Mouse (Mus musculus): ENCODE measurements around the gene Iqgap2.

Gene Iqgap2

GRCm38 (mm10) chr13:95891491-95891925 lies at the start of gene Iqgap2:
Gene Iqgap2 (minus strand): TSS chr13:95891922.
- 0 out of 2 replicates have a peak, but pooled peaks have one; percentile 5 for ATAC-seq (ENCODE audit: low TSS enrichment)

GRCm38 (mm10) chr13:95940811-95941210 lies 49.1 kb upstream of the Iqgap2 start:
- ATAC-seq (ENCODE audit: low TSS enrichment) = peak; percentile 31

GRCm38 (mm10) chr13:95924201-95924621 lies 32.5 kb upstream of the Iqgap2 start:
- ATAC-seq (ENCODE audit: low TSS enrichment) = no peak

- no peak for ATAC-seq (ENCODE audit: low TSS enrichment)
These were observed 30.9 kb upstream of the Iqgap2 start for GRCm38 (mm10) chr13:95922626-95923025.

- ATAC-seq (ENCODE audit: low TSS enrichment) = peak; percentile 57
These were observed 27.0 kb upstream of the Iqgap2 start for GRCm38 (mm10) chr13:95918624-95919284.

- no peak for ATAC-seq (ENCODE audit: low TSS enrichment)
These were observed 21.3 kb upstream of the Iqgap2 start for GRCm38 (mm10) chr13:95913046-95913406.

GRCm38 (mm10) chr13:95912157-95913045 lies 20.7 kb upstream of the Iqgap2 start:
- peak; percentile 69 for ATAC-seq (ENCODE audit: low TSS enrichment)

- ATAC-seq (ENCODE audit: low TSS enrichment) = no peak
These were observed 18.5 kb upstream of the Iqgap2 start for GRCm38 (mm10) chr13:95910270-95910669.

DNA sequence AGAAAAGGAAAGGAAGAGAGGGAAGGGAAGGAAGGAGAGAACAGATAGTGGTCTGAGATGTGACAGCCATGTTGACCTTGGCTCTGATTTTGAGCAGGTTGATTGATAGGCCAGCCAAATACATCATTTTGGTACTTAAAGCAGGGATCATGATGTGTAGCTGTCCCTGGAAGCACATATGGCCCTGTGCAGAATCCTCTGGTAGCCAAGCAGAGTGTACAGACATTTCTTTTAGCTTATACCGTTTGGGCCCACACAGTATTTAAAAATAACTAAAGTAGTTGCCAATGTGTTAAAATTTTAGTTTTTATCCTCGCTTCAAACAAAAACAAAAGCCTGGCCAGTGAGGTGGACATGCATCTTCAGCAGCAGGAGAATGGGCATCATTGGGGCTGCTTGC lies 17.5 kb upstream of the Iqgap2 start:
- peak; percentile 66 for ATAC-seq (ENCODE audit: low TSS enrichment)

- ATAC-seq (ENCODE audit: low TSS enrichment) = no peak
These were observed 11.0 kb upstream of the Iqgap2 start for GRCm38 (mm10) chr13:95902696-95903095.

DNA sequence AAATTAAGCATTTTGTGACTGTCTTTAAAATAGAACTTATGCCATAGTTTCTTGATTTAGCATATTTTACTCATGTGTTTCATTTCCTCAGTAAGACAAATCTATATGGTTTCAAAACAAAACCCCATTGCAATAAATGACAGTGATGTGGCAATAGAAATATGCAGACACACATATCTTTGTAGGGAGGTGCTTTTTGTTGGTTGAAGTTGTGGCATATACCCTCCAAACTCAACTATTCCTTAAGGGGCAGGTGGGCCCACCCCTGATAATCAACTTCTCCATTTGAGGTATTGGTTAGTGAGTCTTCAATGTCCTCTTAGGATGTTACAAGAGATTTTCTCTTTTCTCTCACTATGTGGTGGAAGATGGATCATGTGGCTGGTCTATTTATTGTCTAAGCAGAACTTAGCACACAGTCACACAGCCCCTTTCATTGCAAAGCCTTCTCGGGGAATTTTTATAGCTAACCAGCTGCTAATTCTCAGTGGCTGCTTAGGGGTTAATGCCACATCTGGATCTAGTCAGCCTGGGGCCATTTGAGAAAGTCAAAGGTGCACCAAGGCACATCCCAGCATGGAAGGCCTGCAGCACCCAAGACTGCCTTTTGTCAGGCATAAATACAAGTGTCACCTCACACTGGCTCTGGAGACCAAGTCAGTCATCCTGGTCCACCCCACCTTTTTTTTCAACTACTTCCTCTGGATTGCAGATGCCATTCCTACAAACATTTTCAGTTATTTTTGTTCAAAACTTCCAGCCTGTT lies 8.3 kb upstream of the Iqgap2 start:
- ATAC-seq (ENCODE audit: low TSS enrichment) = no peak

DNA sequence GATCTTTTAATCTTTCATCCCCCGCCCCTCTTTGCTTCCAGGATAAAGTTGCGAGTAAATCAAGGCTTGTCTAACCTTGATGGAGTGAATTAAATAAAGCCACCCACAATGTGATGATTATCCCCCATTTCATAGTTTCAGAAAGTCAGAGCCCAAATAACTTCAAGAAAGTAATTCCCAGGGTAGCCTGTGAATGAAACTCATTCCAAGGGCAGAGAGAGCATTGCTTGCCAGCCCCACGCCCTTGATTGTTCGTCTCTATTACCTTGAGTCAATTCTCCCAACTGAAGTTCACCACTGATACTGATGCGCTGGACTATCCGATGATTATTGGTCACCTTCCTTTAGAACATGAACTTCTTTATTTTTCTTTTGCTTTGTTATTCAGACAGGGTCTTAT lies 4.8 kb upstream of the Iqgap2 start:
- ATAC-seq (ENCODE audit: low TSS enrichment) = no peak

- no peak for ATAC-seq (ENCODE audit: low TSS enrichment)
These were observed 1.4 kb upstream of the Iqgap2 start for GRCm38 (mm10) chr13:95893166-95893565.

DNA sequence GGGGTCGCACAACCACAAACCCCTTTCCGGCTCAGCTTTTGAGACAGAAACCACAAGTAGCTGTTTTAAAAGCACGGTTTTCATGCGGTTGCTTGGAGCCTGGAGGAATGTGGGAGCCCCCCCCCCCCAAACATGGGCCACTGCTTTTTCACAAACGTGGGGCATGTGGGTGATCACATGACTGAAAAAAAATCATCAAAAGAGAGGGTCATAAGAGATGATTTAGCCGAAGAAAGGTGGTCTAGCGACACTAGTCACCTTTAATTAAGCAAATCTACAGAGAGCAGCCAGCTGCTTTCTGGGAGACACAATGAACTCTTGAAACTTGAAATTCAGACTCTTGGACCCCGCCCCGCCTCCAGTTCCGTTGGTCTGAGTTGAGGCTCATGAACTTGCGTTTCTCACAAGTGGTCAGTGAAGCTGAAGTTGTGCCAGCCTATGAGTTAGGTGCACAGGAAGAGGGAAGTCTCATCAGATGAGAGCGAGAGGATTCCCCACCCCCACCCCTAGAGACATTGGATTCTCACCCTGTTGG lies 956 bp upstream of the Iqgap2 start:
- ATAC-seq (ENCODE audit: low TSS enrichment) = no peak

DNA sequence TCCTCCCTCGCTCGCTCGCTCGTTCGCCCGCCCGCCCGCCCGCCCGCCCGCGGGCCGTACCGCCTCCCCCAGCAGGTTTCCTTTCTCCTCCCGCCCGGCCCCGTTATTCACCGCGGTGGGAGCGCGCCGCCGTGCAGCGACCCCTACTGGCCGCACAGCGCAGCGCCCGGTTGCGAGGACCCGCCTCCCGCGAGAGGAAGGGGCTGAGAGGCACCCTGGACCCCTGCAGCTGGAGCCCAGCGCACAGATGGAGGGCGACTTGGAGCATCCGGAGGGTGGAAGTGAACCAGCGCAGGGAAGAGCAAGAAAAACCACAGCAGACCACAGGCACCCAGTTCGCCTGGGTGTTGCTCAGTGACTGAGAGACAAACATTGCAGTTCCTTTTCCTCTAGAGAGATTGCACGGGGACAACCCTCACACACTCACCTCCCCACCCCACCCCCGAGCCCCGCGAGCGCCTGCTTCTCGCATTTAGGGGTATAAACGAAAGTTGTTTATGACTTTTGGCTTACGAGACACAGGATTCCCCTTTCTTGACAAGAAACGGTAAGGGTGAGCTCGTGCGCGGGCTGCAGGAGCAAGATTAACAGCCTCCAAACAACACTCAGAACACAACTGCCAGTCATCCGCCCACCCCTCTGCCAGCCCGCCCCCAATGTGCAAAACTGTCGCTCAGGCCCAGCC lies 346 bp upstream of the Iqgap2 start:
- peak; percentile 58 for ATAC-seq (ENCODE audit: low TSS enrichment)

GRCm38 (mm10) chr13:95890851-95891471 lies 761 bp downstream of the Iqgap2 start:
- peak; percentile 39 for ATAC-seq (ENCODE audit: low TSS enrichment)

- peak; percentile 28 for ATAC-seq (ENCODE audit: low TSS enrichment)
These were observed 1.7 kb downstream of the Iqgap2 start for GRCm38 (mm10) chr13:95889981-95890545.

DNA sequence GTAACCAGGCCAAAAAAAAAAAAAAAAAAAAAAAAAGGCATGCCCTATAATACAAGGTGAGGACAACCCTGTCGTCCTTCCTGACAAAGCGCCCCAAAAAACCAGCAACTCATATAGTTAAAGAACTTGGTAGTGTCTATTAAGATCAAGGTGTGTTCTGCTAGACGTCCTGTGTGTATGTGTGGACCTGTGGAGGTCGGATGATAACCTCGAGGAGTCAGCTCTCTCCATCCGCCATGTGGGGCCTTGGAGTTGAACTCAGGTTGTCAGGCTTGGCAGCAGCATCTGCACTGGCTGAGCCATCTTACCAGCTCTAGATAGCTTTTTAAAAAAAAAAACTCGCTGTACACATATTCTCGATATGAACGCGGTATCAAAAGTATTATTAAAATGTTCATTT lies 2.4 kb downstream of the Iqgap2 start:
- ATAC-seq (ENCODE audit: low TSS enrichment) = no peak

DNA sequence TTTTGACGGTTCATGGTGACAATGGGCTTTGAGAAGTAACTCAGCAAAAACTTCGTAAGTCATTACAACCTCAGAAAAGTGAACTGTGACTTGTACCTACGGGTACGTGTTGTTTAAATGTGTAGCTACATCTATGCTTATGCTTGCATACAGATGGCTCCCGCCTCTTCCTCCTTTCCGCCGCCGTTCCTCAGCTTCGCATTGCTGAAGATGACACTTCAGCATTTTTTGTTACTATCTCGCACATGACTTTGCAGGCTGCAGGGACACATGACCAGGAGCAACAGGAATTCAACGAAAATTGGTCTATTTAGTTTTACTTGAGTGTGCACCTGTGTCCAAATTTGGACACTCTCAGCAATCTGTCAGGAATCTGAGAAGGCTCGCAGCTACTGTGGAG lies 3.1 kb downstream of the Iqgap2 start:
- ATAC-seq (ENCODE audit: low TSS enrichment) = no peak

- ATAC-seq (ENCODE audit: low TSS enrichment) = no peak
These were observed 3.6 kb downstream of the Iqgap2 start for GRCm38 (mm10) chr13:95888170-95888569.

DNA sequence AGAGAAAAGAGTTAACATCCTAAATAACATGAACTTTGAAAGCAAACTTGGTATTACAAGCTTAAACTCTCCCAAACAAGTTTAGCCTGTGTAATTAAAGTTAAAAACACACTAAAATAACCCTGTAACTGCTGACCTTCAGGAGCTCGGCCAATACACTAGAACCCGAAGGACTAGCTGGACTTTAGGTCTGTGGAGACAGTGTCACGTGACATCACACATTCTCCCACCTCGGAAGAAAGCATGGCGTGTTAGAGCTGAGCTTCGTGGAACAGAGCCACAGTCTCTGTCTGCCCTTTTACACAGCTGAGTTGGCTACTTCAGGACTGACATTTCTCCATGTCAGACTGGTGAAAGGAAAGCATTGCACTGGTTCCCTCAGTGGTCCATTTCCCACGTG lies 4.3 kb downstream of the Iqgap2 start:
- ATAC-seq (ENCODE audit: low TSS enrichment) = no peak
